Mouse (Mus musculus): ENCODE results near the gene Slc9c1.

- no peak for TF ChIP-seq POLR2A (IDR thresholded peaks at IDR 0.05; ENCODE audit: extremely low read depth, insufficient read depth, low read length)
- TF ChIP-seq CTCF (IDR thresholded peaks at IDR 0.05; ENCODE audit: low read depth, low read length) = no peak
Measured at GRCm38 (mm10) chr16:45615944-45616343, 80.8 kb downstream of the Slc9c1 start.

All from liver, adult 2 months (tissue).